Mouse (Mus musculus): ENCODE data around the gene Timm22. TPM values are rescaled to one million over a fixed set of nuclear protein-coding genes. Genes with fewer than 3 reads are reported as not detected.
A peak's percentile ranks its signal among the peaks of the same experiment; 100 is the strongest.

The Timm22 gene
- polyA plus RNA-seq, 1 experiment: 20.4 TPM

- Histone ChIP-seq H3K4me1 (replicated peaks; ENCODE audit: control insufficient read depth, insufficient read depth, low read length) (peaks cover 13% of the 10 kb centered on the region), H3K36me3 (ENCODE audit: control insufficient read depth, insufficient read depth, low read length) (no peaks in the 10 kb centered on the region), H3K27ac (ENCODE audit: control insufficient read depth, insufficient read depth, low read length) (no peak overlapping the region), H3K4me3 (ENCODE audit: control insufficient read depth, insufficient read depth, low read length) (peak overlapping the region; percentile 77), H3K27me3 (ENCODE audit: control insufficient read depth, insufficient read depth, low read length) (no peaks in the 10 kb centered on the region)
- under 1% methylated on average over 33 of the region's 33 CpGs for WGBS
- no peak for DNase-seq
- no peak for TF ChIP-seq POLR2A (IDR thresholded peaks at IDR 0.05; ENCODE audit: control insufficient read depth, extremely low read depth, insufficient read depth, low read length, poor library complexity)
- no peak for TF ChIP-seq CTCF (IDR thresholded peaks at IDR 0.05; ENCODE audit: borderline replicate concordance, control insufficient read depth, extremely low read depth, insufficient read depth, low read length, poor library complexity)
These were observed 8.4 kb upstream of the Timm22 start for GRCm38 (mm10) chr11:76398312-76398797.

- peaks cover 13% of the 10 kb centered on the region for H3K4me1 ChIP-seq (replicated peaks; ENCODE audit: control insufficient read depth, insufficient read depth, low read length)
- WGBS: under 1% methylated on average over 70 of the region's 70 CpGs
- no peaks in the 10 kb centered on the region for H3K27me3 ChIP-seq (ENCODE audit: control insufficient read depth, insufficient read depth, low read length)
- TF ChIP-seq CTCF (IDR thresholded peaks at IDR 0.05; ENCODE audit: borderline replicate concordance, control insufficient read depth, extremely low read depth, insufficient read depth, low read length, poor library complexity): peak; percentile 32; the same call in 1 of the 2 replicates
- TF ChIP-seq POLR2A (IDR thresholded peaks at IDR 0.05; ENCODE audit: control insufficient read depth, extremely low read depth, insufficient read depth, low read length, poor library complexity): no peak
- no peaks in the 10 kb centered on the region for H3K36me3 ChIP-seq (ENCODE audit: control insufficient read depth, insufficient read depth, low read length)
- peak within 1 kb of the TSS; percentile 77 for H3K4me3 ChIP-seq (ENCODE audit: control insufficient read depth, insufficient read depth, low read length)
- peak; percentile 95 for DNase-seq
- H3K27ac ChIP-seq (ENCODE audit: control insufficient read depth, insufficient read depth, low read length): no peak within 1 kb of the TSS
These were observed 7.8 kb upstream of the Timm22 start, which contains the start of gene Nxn for GRCm38 (mm10) chr11:76398798-76399586. Gene Nxn, minus strand, starts transcription at chr11:76399140.

GRCm38 (mm10) chr11:76399587-76400330 is 7.0 kb upstream of the Timm22 start:
- 7% methylated on average over 11 of the region's 11 CpGs for WGBS
- Histone ChIP-seq H3K27ac (ENCODE audit: control insufficient read depth, insufficient read depth, low read length) (no peak overlapping the region), H3K27me3 (ENCODE audit: control insufficient read depth, insufficient read depth, low read length) (no peaks in the 10 kb centered on the region), H3K36me3 (ENCODE audit: control insufficient read depth, insufficient read depth, low read length) (no peaks in the 10 kb centered on the region), H3K4me1 (replicated peaks; ENCODE audit: control insufficient read depth, insufficient read depth, low read length) (peaks cover 12% of the 10 kb centered on the region), H3K4me3 (ENCODE audit: control insufficient read depth, insufficient read depth, low read length) (no peak overlapping the region)
- DNase-seq: peak; percentile 43
- TF ChIP-seq CTCF (IDR thresholded peaks at IDR 0.05; ENCODE audit: borderline replicate concordance, control insufficient read depth, extremely low read depth, insufficient read depth, low read length, poor library complexity): no peak
- TF ChIP-seq POLR2A (IDR thresholded peaks at IDR 0.05; ENCODE audit: control insufficient read depth, extremely low read depth, insufficient read depth, low read length, poor library complexity): no peak

GRCm38 (mm10) chr11:76401398-76401797 is 5.4 kb upstream of the Timm22 start:
- Histone ChIP-seq H3K27ac (ENCODE audit: control insufficient read depth, insufficient read depth, low read length) (no peak overlapping the region), H3K4me1 (replicated peaks; ENCODE audit: control insufficient read depth, insufficient read depth, low read length) (peaks cover 8% of the 10 kb centered on the region), H3K4me3 (ENCODE audit: control insufficient read depth, insufficient read depth, low read length) (no peak overlapping the region), H3K27me3 (ENCODE audit: control insufficient read depth, insufficient read depth, low read length) (no peaks in the 10 kb centered on the region), H3K36me3 (ENCODE audit: control insufficient read depth, insufficient read depth, low read length) (no peaks in the 10 kb centered on the region)
- no peak for DNase-seq
- 95% methylated on average over 10 of the region's 10 CpGs for WGBS
- TF ChIP-seq POLR2A (IDR thresholded peaks at IDR 0.05; ENCODE audit: control insufficient read depth, extremely low read depth, insufficient read depth, low read length, poor library complexity) (no peak), CTCF (IDR thresholded peaks at IDR 0.05; ENCODE audit: borderline replicate concordance, control insufficient read depth, extremely low read depth, insufficient read depth, low read length, poor library complexity) (no peak)

GRCm38 (mm10) chr11:76405113-76405512 is 1.6 kb upstream of the Timm22 start:
- H3K27ac ChIP-seq (ENCODE audit: control insufficient read depth, insufficient read depth, low read length): 0 out of 2 replicates have a peak overlapping the region, but pooled peaks have one; percentile 23
- 68% methylated on average over 4 of the region's 4 CpGs for WGBS
- no peaks in the 10 kb centered on the region for H3K4me1 ChIP-seq (replicated peaks; ENCODE audit: control insufficient read depth, insufficient read depth, low read length)
- TF ChIP-seq CTCF (IDR thresholded peaks at IDR 0.05; ENCODE audit: borderline replicate concordance, control insufficient read depth, extremely low read depth, insufficient read depth, low read length, poor library complexity) (no peak), POLR2A (IDR thresholded peaks at IDR 0.05; ENCODE audit: control insufficient read depth, extremely low read depth, insufficient read depth, low read length, poor library complexity) (no peak)
- no peaks in the 10 kb centered on the region for H3K36me3 ChIP-seq (ENCODE audit: control insufficient read depth, insufficient read depth, low read length)
- H3K27me3 ChIP-seq (ENCODE audit: control insufficient read depth, insufficient read depth, low read length): no peaks in the 10 kb centered on the region
- DNase-seq: no peak
- no peak overlapping the region for H3K4me3 ChIP-seq (ENCODE audit: control insufficient read depth, insufficient read depth, low read length)

- H3K4me3 ChIP-seq (ENCODE audit: control insufficient read depth, insufficient read depth, low read length): no peak overlapping the region
- H3K36me3 ChIP-seq (ENCODE audit: control insufficient read depth, insufficient read depth, low read length): no peaks in the 10 kb centered on the region
- WGBS: 74% methylated on average over 5 of the region's 5 CpGs
- TF ChIP-seq POLR2A (IDR thresholded peaks at IDR 0.05; ENCODE audit: control insufficient read depth, extremely low read depth, insufficient read depth, low read length, poor library complexity): no peak
- TF ChIP-seq CTCF (IDR thresholded peaks at IDR 0.05; ENCODE audit: borderline replicate concordance, control insufficient read depth, extremely low read depth, insufficient read depth, low read length, poor library complexity): no peak
- DNase-seq: peak; percentile 26
- 0 out of 2 replicates have a peak overlapping the region, but pooled peaks have one; percentile 23 for H3K27ac ChIP-seq (ENCODE audit: control insufficient read depth, insufficient read depth, low read length)
- no peaks in the 10 kb centered on the region for H3K27me3 ChIP-seq (ENCODE audit: control insufficient read depth, insufficient read depth, low read length)
- H3K4me1 ChIP-seq (replicated peaks; ENCODE audit: control insufficient read depth, insufficient read depth, low read length): no peaks in the 10 kb centered on the region
These were observed 1.0 kb upstream of the Timm22 start for GRCm38 (mm10) chr11:76405626-76406264.

Data from thymus, adult 2 months (tissue).